ENCODE assay signal across 8 mouse cellular contexts in the genomic region with DNA sequence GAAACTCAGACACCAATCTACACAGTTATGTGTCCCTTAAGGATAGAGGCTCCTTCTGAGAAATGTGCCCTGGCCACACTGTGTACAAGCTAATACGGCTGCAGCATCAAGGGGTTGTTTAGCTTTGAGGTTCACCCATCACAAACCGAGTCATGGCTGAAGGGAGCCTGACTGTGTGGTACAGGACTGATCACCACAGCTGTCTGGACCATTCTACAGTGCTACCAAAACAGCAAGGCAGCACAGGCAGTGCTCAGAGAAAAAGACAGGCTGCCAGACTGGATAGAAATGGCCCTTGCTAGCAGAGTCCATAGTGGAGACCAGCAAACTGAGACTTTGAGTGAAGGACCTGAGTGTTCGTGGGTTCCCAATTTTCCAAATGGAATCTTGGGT. TPM values are rescaled to one million over a fixed set of nuclear protein-coding genes. Genes with fewer than 3 reads are reported as not detected.
DNase-seq lines count a peak whose midpoint lies in the region; ATAC-seq and TF ChIP-seq lines count a peak whose summit lies in the region.

No protein-coding gene starts in this region.

- H3ac ChIP-seq in myocyte (ENCODE audit: control insufficient read depth, insufficient read length): no peak overlapping the region

- no peak for DNase-seq in kidney, postnatal 0 days (ENCODE audit: low spot score)
- no peak for DNase-seq in kidney, adult 11 months
- no peak for DNase-seq in embryonic facial prominence, embryonic 10.5 days (ENCODE audit: low spot score)
- peak; percentile 52 for DNase-seq in intestine, embryonic 14.5 days (ENCODE audit: low spot score)
- DNase-seq in ovary, adult 18-20 months (ENCODE audit: low spot score): no peak
- DNase-seq in cerebellum, postnatal 10 days: no peak
- DNase-seq in gastrocnemius, postnatal 10 days: no peak

- peak overlapping the region; percentile 86 for H3K4me2 ChIP-seq in kidney, postnatal 0 days (ENCODE audit: low read length)
- H3K4me2 ChIP-seq in intestine, embryonic 14.5 days (ENCODE audit: low read length): peak overlapping the region; percentile 80
- peak overlapping the region; percentile 90 for H3K4me2 ChIP-seq in myocyte (ENCODE audit: low read depth)

- peak overlapping the region; percentile 70 for H3K4me3 ChIP-seq in kidney, postnatal 0 days (replicated peaks; ENCODE audit: low read depth, low read length)
- H3K4me3 ChIP-seq in embryonic facial prominence, embryonic 10.5 days: peak overlapping the region; percentile 88
- peak overlapping the region; percentile 96 for H3K4me3 ChIP-seq in intestine, embryonic 14.5 days (ENCODE audit: low read depth, low read length)
- H3K4me3 ChIP-seq in myocyte: peak overlapping the region; percentile 91

- TF ChIP-seq CTCF in kidney, postnatal 0 days (IDR thresholded peaks at IDR 0.05; ENCODE audit: low read depth): no peak

- no peak for ATAC-seq in kidney, postnatal 0 days (replicated peaks; ENCODE audit: low FRiP score, low read depth)
- ATAC-seq in intestine, embryonic 14.5 days (replicated peaks; ENCODE audit: low FRiP score, low TSS enrichment, low read depth): no peak

- H3K4me1 ChIP-seq in kidney, postnatal 0 days (replicated peaks; ENCODE audit: insufficient read depth, low read length): peaks cover 22% of the 10 kb centered on the region; the same call in 1 of the 2 replicates
- peaks cover 38% of the 10 kb centered on the region for H3K4me1 ChIP-seq in embryonic facial prominence, embryonic 10.5 days
- H3K4me1 ChIP-seq in intestine, embryonic 14.5 days (replicated peaks; ENCODE audit: control insufficient read depth, insufficient read depth, low read length): peaks cover 41% of the 10 kb centered on the region

- peaks cover 35% of the 10 kb centered on the region for H3K79me2 ChIP-seq in myocyte (ENCODE audit: control insufficient read depth, insufficient read depth)

- H3K27ac ChIP-seq in kidney, postnatal 0 days: peak overlapping the region; percentile 90; the same call in 1 of the 2 replicates
- H3K27ac ChIP-seq in embryonic facial prominence, embryonic 10.5 days (replicated peaks): peak overlapping the region; percentile 93; the same call in 1 of the 2 replicates
- H3K27ac ChIP-seq in intestine, embryonic 14.5 days (ENCODE audit: low read depth): 0 out of 2 replicates have a peak overlapping the region, but pooled peaks have one; percentile 23

- H3K9me3 ChIP-seq in kidney, postnatal 0 days (replicated peaks; ENCODE audit: low read length): no peaks in the 10 kb centered on the region
- no peaks in the 10 kb centered on the region for H3K9me3 ChIP-seq in embryonic facial prominence, embryonic 10.5 days
- H3K9me3 ChIP-seq in intestine, embryonic 14.5 days (ENCODE audit: control insufficient read depth, low read length): no peaks in the 10 kb centered on the region

- peak overlapping the region; percentile 84 for H3K9ac ChIP-seq in kidney, postnatal 0 days (ENCODE audit: low read depth, low read length)
- peak overlapping the region; percentile 87 for H3K9ac ChIP-seq in intestine, embryonic 14.5 days (ENCODE audit: low read length)

- TF ChIP-seq POLR2A in myocyte (IDR thresholded peaks at IDR 0.05; ENCODE audit: insufficient read length, low read depth): no peak

- H3K36me3 ChIP-seq in kidney, postnatal 0 days (ENCODE audit: insufficient read depth, low read length): peaks cover 3% of the 10 kb centered on the region; the same call in 1 of the 2 replicates
- peaks cover 32% of the 10 kb centered on the region for H3K36me3 ChIP-seq in embryonic facial prominence, embryonic 10.5 days (replicated peaks)
- peaks cover 18% of the 10 kb centered on the region for H3K36me3 ChIP-seq in intestine, embryonic 14.5 days (ENCODE audit: control insufficient read depth, insufficient read depth, low read length)
- H3K36me3 ChIP-seq in myocyte (ENCODE audit: control insufficient read depth, insufficient read depth): peaks cover 17% of the 10 kb centered on the region

- WGBS in kidney, postnatal 0 days: 31% methylated on average over 3 of the region's 3 CpGs
- WGBS in embryonic facial prominence, embryonic 10.5 days: 52% methylated on average over 3 of the region's 3 CpGs
- WGBS in intestine, embryonic 14.5 days: 30% methylated on average over 3 of the region's 3 CpGs

- no peaks in the 10 kb centered on the region for H3K27me3 ChIP-seq in kidney, postnatal 0 days (ENCODE audit: insufficient read depth, low read length)
- no peaks in the 10 kb centered on the region for H3K27me3 ChIP-seq in embryonic facial prominence, embryonic 10.5 days (replicated peaks; ENCODE audit: low read depth, poor library complexity, severe bottlenecking)
- H3K27me3 ChIP-seq in intestine, embryonic 14.5 days (replicated peaks; ENCODE audit: control insufficient read depth, insufficient read depth, low read length): no peaks in the 10 kb centered on the region
- H3K27me3 ChIP-seq in myocyte (ENCODE audit: control insufficient read depth, insufficient read depth, insufficient read length): no peaks in the 10 kb centered on the region

TF ChIP-seq in myocyte, 11 proteins besides CTCF, POLR2A, EP300 and RAD21:
- no peak for TF ChIP-seq REST (IDR thresholded peaks at IDR 0.05; ENCODE audit: insufficient read depth, insufficient read length)

RNA-seq across cellular contexts. Expression of a gene that starts 1.3 kb away (rescaled TPM):
- 545 and 617 TPM in 2 replicates for polyA plus RNA-seq in kidney, postnatal 0 days (2015; fragmentation: Nextera tagmentation; extraction: Ambion mirVana)
- 261 and 265 TPM in 2 replicates for polyA plus RNA-seq in embryonic facial prominence, embryonic 10.5 days (2016; fragmentation: Nextera tagmentation; extraction: Ambion mirVana)
- polyA plus RNA-seq in intestine, embryonic 14.5 days (2014; fragmentation: Nextera tagmentation; extraction: Ambion mirVana): 404 and 423 TPM in 2 replicates
- 646 TPM for polyA plus RNA-seq in myocyte (2012; fragmentation: generic; extraction: Trizol)
- 100 to 1,000 TPM; 442 to 445 TPM for total RNA-seq in gastrocnemius, postnatal 10 days (2021)

RNA-seq across cellular contexts. Expression of a gene that starts 9.4 kb away (rescaled TPM):
- not detected in 2 replicates for polyA plus RNA-seq in kidney, postnatal 0 days (2015; fragmentation: Nextera tagmentation; extraction: Ambion mirVana)
- polyA plus RNA-seq in embryonic facial prominence, embryonic 10.5 days (2016; fragmentation: Nextera tagmentation; extraction: Ambion mirVana): not detected in 2 replicates
- polyA plus RNA-seq in intestine, embryonic 14.5 days (2014; fragmentation: Nextera tagmentation; extraction: Ambion mirVana): not detected in 2 replicates
- polyA plus RNA-seq in myocyte (2012; fragmentation: generic; extraction: Trizol): not detected
- 1 to 10 TPM; 1.5 to 1.6 TPM for total RNA-seq in gastrocnemius, postnatal 10 days (2021)

RNA-seq across cellular contexts. Expression of a gene that starts 39.3 kb away (rescaled TPM):
- polyA plus RNA-seq in kidney, postnatal 0 days (2015; fragmentation: Nextera tagmentation; extraction: Ambion mirVana): not detected in 2 replicates
- polyA plus RNA-seq in embryonic facial prominence, embryonic 10.5 days (2016; fragmentation: Nextera tagmentation; extraction: Ambion mirVana): not detected in 2 replicates
- not detected in 2 replicates for polyA plus RNA-seq in intestine, embryonic 14.5 days (2014; fragmentation: Nextera tagmentation; extraction: Ambion mirVana)
- not detected for polyA plus RNA-seq in myocyte (2012; fragmentation: generic; extraction: Trizol)
- not detected for total RNA-seq in gastrocnemius, postnatal 10 days (2021)

RNA-seq across cellular contexts. Expression of a gene that starts 54.3 kb away (rescaled TPM):
- polyA plus RNA-seq in kidney, postnatal 0 days (2015; fragmentation: Nextera tagmentation; extraction: Ambion mirVana): not detected in 2 replicates
- not detected in 2 replicates for polyA plus RNA-seq in embryonic facial prominence, embryonic 10.5 days (2016; fragmentation: Nextera tagmentation; extraction: Ambion mirVana)
- not detected in 2 replicates for polyA plus RNA-seq in intestine, embryonic 14.5 days (2014; fragmentation: Nextera tagmentation; extraction: Ambion mirVana)
- not detected for polyA plus RNA-seq in myocyte (2012; fragmentation: generic; extraction: Trizol)
- not detected for total RNA-seq in gastrocnemius, postnatal 10 days (2021)

Comparison
In these comparisons a context has a peak if more than half of its experiments do, and no peak if none do; other contexts are left out.
1. H3K27ac ChIP-seq: peak in every context shown above with its lines; median percentile 93 in embryonic facial prominence, embryonic 10.5 days; 90 in kidney, postnatal 0 days; 23 in intestine, embryonic 14.5 days.